Mouse (Mus musculus): ENCODE measurements around the gene Slc8a1.

DNA sequence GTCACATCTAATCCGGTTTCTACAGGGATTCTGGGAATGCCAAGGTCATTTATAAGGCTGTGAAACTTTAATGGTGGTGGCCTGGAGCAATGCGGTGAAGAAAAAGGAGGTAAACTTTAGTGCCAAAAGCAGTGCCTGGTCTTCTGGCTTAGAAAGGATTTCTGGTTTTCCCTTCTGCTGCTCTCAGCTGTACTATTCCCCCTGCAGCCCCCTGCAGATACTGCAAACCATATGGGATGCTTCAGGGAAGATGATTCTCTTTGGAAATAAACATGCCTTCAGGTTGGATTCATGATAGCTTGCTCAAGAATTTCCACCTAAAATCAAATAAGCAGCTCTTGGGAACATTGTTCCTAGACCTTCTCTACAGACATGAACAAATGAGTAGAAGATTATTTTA, 208.3 kb downstream of the Slc8a1 start:
- TF ChIP-seq CTCF (IDR thresholded peaks at IDR 0.05; ENCODE audit: borderline replicate concordance, extremely low read depth, insufficient read depth, insufficient read length) (no peak), POLR2A (IDR thresholded peaks at IDR 0.05; ENCODE audit: borderline replicate concordance, extremely low read depth, insufficient read depth, insufficient read length, poor library complexity, severe bottlenecking) (no peak)

All from brain, embryonic 14.5 days (tissue).